Mouse (Mus musculus) cerebellum, adult 18-20 months (tissue): Measurements from ENCODE around the gene Zfp709.
"Not testable (repeated sequence)": the region's sequence is repeated elsewhere in the genome, so short reads cannot be mapped to it uniquely, and the experiment has no call there.

Experiments
- DNase-seq, 2 experiments: peaks; one replicate each; pipeline ENCODE4 v3.0.0; 2021

Zfp709 gene

GRCm38 (mm10) chr8:71926551-71926950, 44.7 kb downstream of the Zfp709 start:
- DNase-seq, result no peak

GRCm38 (mm10) chr8:71927779-71928178, 46.0 kb downstream of the Zfp709 start:
- no peak for DNase-seq

GRCm38 (mm10) chr8:71938037-71938436, 56.2 kb downstream of the Zfp709 start:
- not testable (repeated sequence) for DNase-seq

- no peak for DNase-seq
Measured at GRCm38 (mm10) chr8:71940293-71941208, 58.7 kb downstream of the Zfp709 start.

GRCm38 (mm10) chr8:71941776-71942175, 60.0 kb downstream of the Zfp709 start:
- no peak for DNase-seq
